Mouse (Mus musculus) CH12.LX (cell line): ENCODE results near the gene Lrrc20.

Source experiments
- CHD2 ChIP-seq: IDR thresholded peaks from 2 replicates; pipeline ENCODE4 v1.6.1; 2011; ENCODE audit warnings: low read length, improper control_type of control experiment
- CTCF ChIP-seq, 2 experiments: IDR thresholded peaks in 1 of 2; conservative IDR thresholded peaks in 1 of 2; 2 replicates each; pipeline ENCODE4 v1.5.1; 2011 to 2012; ENCODE audit warnings: low read depth in 2 of 2, low read length in 2 of 2, improper control_type of control experiment in 1 of 2, inconsistent platforms in 1 of 2, mild to moderate bottlenecking in 1 of 2, moderate library complexity in 1 of 2
- MXI1 ChIP-seq: IDR thresholded peaks from 2 replicates; pipeline ENCODE4 v1.6.1; 2011; ENCODE audit warnings: mild to moderate bottlenecking, low read depth, low read length, improper control_type of control experiment
- POLR2AphosphoS2 ChIP-seq: IDR thresholded peaks from 2 replicates; pipeline ENCODE4 v1.6.1; 2011; ENCODE audit warnings: low read depth, low read length, improper control_type of control experiment
- RAD21 ChIP-seq: IDR thresholded peaks from 2 replicates; pipeline ENCODE4 v1.6.1; 2011; ENCODE audit warnings: low read depth, mild to moderate bottlenecking, low read length, improper control_type of control experiment, moderate library complexity
- SMC3 ChIP-seq: IDR thresholded peaks from 2 replicates; pipeline ENCODE4 v1.6.1; 2011; ENCODE audit warnings: low read depth, low read length, improper control_type of control experiment
- TCF12 ChIP-seq: IDR thresholded peaks from 2 replicates; pipeline ENCODE4 v1.6.1; 2014; ENCODE audit warnings: low read depth, mild to moderate bottlenecking, inconsistent platforms, low read length, improper control_type of control experiment

GRCm38 (mm10) chr10:61457182-61457581 is 18.4 kb upstream of the Lrrc20 start:
- no peak for TF ChIP-seq POLR2AphosphoS2
- TF ChIP-seq TCF12 = no peak
- no peak for TF ChIP-seq CHD2
- no peak for TF ChIP-seq CTCF (conservative IDR thresholded peaks at IDR 0.05 in 1 of 2, IDR thresholded peaks at IDR 0.05 in 1 of 2; ENCODE audit: low read depth in 2 of 2, low read length in 2 of 2)
- no peak for TF ChIP-seq SMC3
- TF ChIP-seq RAD21 = no peak
- TF ChIP-seq MXI1 = no peak
